Mouse (Mus musculus) intestine, embryonic 15.5 days (tissue): ENCODE measurements around the gene Flnb. TPM values are rescaled to one million over a fixed set of nuclear protein-coding genes. Genes with fewer than 3 reads are reported as not detected.
A peak's percentile ranks its signal among the peaks of the same experiment; 100 is the strongest.

Experiments used
- ATAC-seq: fragments of 200-750 bp; cut with Nextera tagmentation; 2 replicates; pipeline ENCODE4 v1.8.0; 2017; ENCODE audit warnings: moderate TSS enrichment, moderate library complexity
- H3K27ac ChIP-seq: fragments of 300-500 bp; sonication (generic); 2 replicates; pipeline ENCODE4 v1.5.1; 2015; ENCODE audit warnings: mild to moderate bottlenecking, inconsistent platforms
- H3K27me3 ChIP-seq: fragments of 300-500 bp; sonication (generic); replicated peaks from 2 replicates; pipeline ENCODE4 v1.6.1; 2015; ENCODE audit warnings: inconsistent platforms
- H3K36me3 ChIP-seq: fragments of 300-500 bp; sonication (generic); 2 replicates; pipeline ENCODE4 v1.6.1; 2015; ENCODE audit warnings: inconsistent platforms
- H3K4me1 ChIP-seq: fragments of 300-500 bp; sonication (generic); replicated peaks from 2 replicates; pipeline ENCODE4 v1.6.1; 2015; ENCODE audit warnings: inconsistent platforms
- H3K4me2 ChIP-seq: fragments of 300-500 bp; sonication (generic); replicated peaks from 2 replicates; pipeline ENCODE4 v1.6.1; 2015; ENCODE audit warnings: mild to moderate bottlenecking, inconsistent platforms
- H3K4me3 ChIP-seq: fragments of 300-500 bp; sonication (generic); replicated peaks from 2 replicates; pipeline ENCODE4 v1.5.1; 2015; ENCODE audit warnings: inconsistent platforms
- H3K9ac ChIP-seq: fragments of 300-500 bp; sonication (generic); 2 replicates; pipeline ENCODE4 v1.6.1; 2015; ENCODE audit warnings: inconsistent platforms
- H3K9me3 ChIP-seq: fragments of 300-500 bp; sonication (generic); 2 replicates; pipeline ENCODE4 v1.6.1; 2016; ENCODE audit warnings: inconsistent platforms
- WGBS: fragments of 180-500 bp; shearing (Covaris S2); methylation state at CpG from one replicate; pipeline ENCODE4 v1.1.7; 2015; 5-methylcytosine and 5-hydroxymethylcytosine counted together
- polyA plus RNA-seq: library from polyadenylated mRNA; unstranded; fragments of >200 nt; fragmentation: Nextera tagmentation; extraction: Ambion mirVana; gene quantifications from 2 replicates; pipeline ENCODE4 v1.2.1, GENCODE M21; 2015

The Flnb gene
- polyA plus RNA-seq, 1 experiment from 2014 or later, result 17.4 TPM

GRCm38 (mm10) chr14:7964219-7964889, 146.6 kb downstream of the Flnb start:
- H3K9ac ChIP-seq, result no peak overlapping the region
- H3K4me3 ChIP-seq, result no peak overlapping the region
- H3K4me1 ChIP-seq, result peaks cover 14% of the 10 kb centered on the region
- WGBS, result 44% methylated on average over 11 of the region's 11 CpGs
- no peak overlapping the region for H3K27ac ChIP-seq
- H3K27me3 ChIP-seq, result no peaks in the 10 kb centered on the region
- H3K36me3 ChIP-seq, result no peaks in the 10 kb centered on the region
- no peaks in the 10 kb centered on the region for H3K9me3 ChIP-seq
- ATAC-seq, result peak; percentile 67
- H3K4me2 ChIP-seq, result no peak overlapping the region

- H3K27ac ChIP-seq, result no peak overlapping the region
- WGBS, result 45% methylated on average over 10 of the region's 10 CpGs
- H3K27me3 ChIP-seq, result no peaks in the 10 kb centered on the region
- H3K36me3 ChIP-seq, result no peaks in the 10 kb centered on the region
- H3K4me1 ChIP-seq, result 0 out of 2 replicates have a peak, but pooled peaks cover 3% of the 10 kb centered on the region
- no peak for ATAC-seq
- H3K4me2 ChIP-seq, result no peak overlapping the region
- no peak overlapping the region for H3K4me3 ChIP-seq
- H3K9me3 ChIP-seq, result no peaks in the 10 kb centered on the region
- no peak overlapping the region for H3K9ac ChIP-seq
Measured at GRCm38 (mm10) chr14:7971889-7972493, 154.2 kb downstream of the Flnb start.

- Histone ChIP-seq H3K27me3 (no peaks in the 10 kb centered on the region), H3K4me1 (0 out of 2 replicates have a peak, but pooled peaks cover 3% of the 10 kb centered on the region), H3K4me3 (no peak overlapping the region), H3K4me2 (no peak overlapping the region), H3K36me3 (no peaks in the 10 kb centered on the region), H3K9ac (no peak overlapping the region), H3K27ac (no peak overlapping the region), H3K9me3 (no peaks in the 10 kb centered on the region)
- ATAC-seq, result no peak
- WGBS, result 95% methylated on average over 1 of the region's 1 CpGs
Measured at GRCm38 (mm10) chr14:7974643-7975042, 156.9 kb downstream of the Flnb start.

GRCm38 (mm10) chr14:7975177-7975576, 157.4 kb downstream of the Flnb start:
- no peak overlapping the region for H3K4me2 ChIP-seq
- no peak overlapping the region for H3K27ac ChIP-seq
- ATAC-seq, result no peak
- no peaks in the 10 kb centered on the region for H3K9me3 ChIP-seq
- H3K9ac ChIP-seq, result no peak overlapping the region
- 0 out of 2 replicates have a peak, but pooled peaks cover 3% of the 10 kb centered on the region for H3K4me1 ChIP-seq
- 83% methylated on average over 6 of the region's 6 CpGs for WGBS
- H3K4me3 ChIP-seq, result no peak overlapping the region
- H3K27me3 ChIP-seq, result no peaks in the 10 kb centered on the region
- no peaks in the 10 kb centered on the region for H3K36me3 ChIP-seq

GRCm38 (mm10) chr14:7977471-7977870, 159.7 kb downstream of the Flnb start:
- Histone ChIP-seq H3K4me3 (no peak overlapping the region), H3K36me3 (no peaks in the 10 kb centered on the region), H3K4me1 (no peaks in the 10 kb centered on the region), H3K9ac (no peak overlapping the region), H3K27ac (no peak overlapping the region), H3K27me3 (no peaks in the 10 kb centered on the region), H3K9me3 (no peaks in the 10 kb centered on the region), H3K4me2 (no peak overlapping the region)
- no peak for ATAC-seq
- 100% methylated on average over 1 of the region's 1 CpGs for WGBS

GRCm38 (mm10) chr14:7978183-7978582, 160.4 kb downstream of the Flnb start:
- Histone ChIP-seq H3K4me2 (no peak overlapping the region), H3K36me3 (no peaks in the 10 kb centered on the region), H3K27ac (no peak overlapping the region), H3K4me3 (no peak overlapping the region), H3K4me1 (no peaks in the 10 kb centered on the region), H3K9ac (no peak overlapping the region), H3K9me3 (no peaks in the 10 kb centered on the region), H3K27me3 (no peaks in the 10 kb centered on the region)
- WGBS, result 74% methylated on average over 1 of the region's 1 CpGs
- ATAC-seq, result no peak

- no peaks in the 10 kb centered on the region for H3K36me3 ChIP-seq
- H3K4me2 ChIP-seq, result no peak overlapping the region
- no peak overlapping the region for H3K4me3 ChIP-seq
- H3K27ac ChIP-seq, result no peak overlapping the region
- H3K4me1 ChIP-seq, result no peaks in the 10 kb centered on the region
- 97% methylated on average over 1 of the region's 1 CpGs for WGBS
- H3K27me3 ChIP-seq, result no peaks in the 10 kb centered on the region
- no peaks in the 10 kb centered on the region for H3K9me3 ChIP-seq
- H3K9ac ChIP-seq, result no peak overlapping the region
- no peak for ATAC-seq
Measured at GRCm38 (mm10) chr14:7981226-7981625, 163.5 kb downstream of the Flnb start.

GRCm38 (mm10) chr14:7986913-7987312, 169.2 kb downstream of the Flnb start:
- WGBS, result 89% methylated on average over 6 of the region's 6 CpGs
- no peaks in the 10 kb centered on the region for H3K27me3 ChIP-seq
- no peak overlapping the region for H3K27ac ChIP-seq
- no peak overlapping the region for H3K9ac ChIP-seq
- H3K4me1 ChIP-seq, result no peaks in the 10 kb centered on the region
- no peaks in the 10 kb centered on the region for H3K36me3 ChIP-seq
- H3K4me2 ChIP-seq, result no peak overlapping the region
- ATAC-seq, result no peak
- H3K9me3 ChIP-seq, result no peaks in the 10 kb centered on the region
- H3K4me3 ChIP-seq, result no peak overlapping the region

GRCm38 (mm10) chr14:7989371-7989770, 171.6 kb downstream of the Flnb start:
- Histone ChIP-seq H3K36me3 (no peaks in the 10 kb centered on the region), H3K4me3 (no peak overlapping the region), H3K4me2 (no peak overlapping the region), H3K4me1 (0 out of 2 replicates have a peak, but pooled peaks cover under 1% of the 10 kb centered on the region), H3K27me3 (no peaks in the 10 kb centered on the region), H3K9ac (no peak overlapping the region), H3K9me3 (no peaks in the 10 kb centered on the region), H3K27ac (no peak overlapping the region)
- WGBS, result 88% methylated on average over 1 of the region's 1 CpGs
- ATAC-seq, result no peak

GRCm38 (mm10) chr14:7989961-7990360, 172.2 kb downstream of the Flnb start:
- no peak for ATAC-seq
- H3K9ac ChIP-seq, result no peak overlapping the region
- WGBS, result 64% methylated on average over 3 of the region's 3 CpGs

GRCm38 (mm10) chr14:7991108-7991776, 173.5 kb downstream of the Flnb start:
- Histone ChIP-seq H3K4me2 (no peak overlapping the region), H3K4me3 (no peak overlapping the region), H3K9me3 (no peaks in the 10 kb centered on the region), H3K4me1 (0 out of 2 replicates have a peak, but pooled peaks cover 3% of the 10 kb centered on the region), H3K27me3 (no peaks in the 10 kb centered on the region), H3K9ac (no peak overlapping the region), H3K27ac (no peak overlapping the region), H3K36me3 (no peaks in the 10 kb centered on the region)
- ATAC-seq, result no peak
- 84% methylated on average over 5 of the region's 5 CpGs for WGBS

More at GRCm38 (mm10) chr14:7989961-7990360, 172.2 kb downstream of the Flnb start:
- H3K9me3 ChIP-seq, result no peaks in the 10 kb centered on the region
- H3K4me1 ChIP-seq, result 0 out of 2 replicates have a peak, but pooled peaks cover 3% of the 10 kb centered on the region
- no peaks in the 10 kb centered on the region for H3K36me3 ChIP-seq
- no peak overlapping the region for H3K27ac ChIP-seq
- no peak overlapping the region for H3K4me2 ChIP-seq
- H3K27me3 ChIP-seq, result no peaks in the 10 kb centered on the region
- no peak overlapping the region for H3K4me3 ChIP-seq

- H3K4me3 ChIP-seq, result no peak overlapping the region
- no peak for ATAC-seq
- H3K9ac ChIP-seq, result no peak overlapping the region
- H3K4me1 ChIP-seq, result 0 out of 2 replicates have a peak, but pooled peaks cover 3% of the 10 kb centered on the region
- WGBS, result 59% methylated on average over 6 of the region's 6 CpGs
- no peaks in the 10 kb centered on the region for H3K36me3 ChIP-seq
- H3K27me3 ChIP-seq, result no peaks in the 10 kb centered on the region
- H3K27ac ChIP-seq, result no peak overlapping the region
- no peaks in the 10 kb centered on the region for H3K9me3 ChIP-seq
- H3K4me2 ChIP-seq, result no peak overlapping the region
Measured at GRCm38 (mm10) chr14:7992158-7992557, 174.4 kb downstream of the Flnb start.
